Mouse (Mus musculus): ENCODE measurements around the gene Slc9c1.

- no peak for TF ChIP-seq TCF3 (IDR thresholded peaks at IDR 0.05; ENCODE audit: insufficient read length, low read depth)
- no peak for TF ChIP-seq POLR2A (IDR thresholded peaks at IDR 0.05; ENCODE audit: insufficient read length, low read depth)
- no peak for TF ChIP-seq POLR2AphosphoS2 (IDR thresholded peaks at IDR 0.05; ENCODE audit: insufficient read length, low read depth)
Measured at GRCm38 (mm10) chr16:45551579-45551978, 16.5 kb downstream of the Slc9c1 start.
